Mouse (Mus musculus) heart, embryonic 16.5 days (tissue): ENCODE measurements around the gene Clasp1. TPM values are rescaled to one million over a fixed set of nuclear protein-coding genes. Genes with fewer than 3 reads are reported as not detected.

Experiments
- ATAC-seq: fragments of 200-750 bp; cut with Nextera tagmentation; replicated peaks from 2 replicates; pipeline ENCODE4 v1.8.0; 2017; ENCODE audit warnings: moderate number of reproducible peaks; ENCODE audit not compliant: insufficient read depth, low FRiP score; ENCODE audit errors: extremely low read depth
- H3K27ac ChIP-seq: fragments of 300-500 bp; sonication (generic); 2 replicates; pipeline ENCODE4 v1.5.1; 2014; ENCODE audit warnings: mild to moderate bottlenecking, low read length, control low read depth, moderate library complexity
- H3K27me3 ChIP-seq: fragments of 300-500 bp; sonication (generic); 2 replicates; pipeline ENCODE4 v1.6.1; 2014; ENCODE audit warnings: low read length, mixed read lengths; ENCODE audit not compliant: control insufficient read depth, insufficient read depth
- H3K36me3 ChIP-seq: fragments of 300-500 bp; sonication (generic); 2 replicates; pipeline ENCODE4 v1.6.1; 2014; ENCODE audit not compliant: control insufficient read depth, insufficient read depth
- H3K4me1 ChIP-seq: fragments of 300-500 bp; sonication (generic); 2 replicates; pipeline ENCODE4 v1.6.1; 2014; ENCODE audit warnings: low read length, mixed read lengths; ENCODE audit not compliant: control insufficient read depth, insufficient read depth
- H3K4me2 ChIP-seq: fragments of 300-500 bp; sonication (generic); 2 replicates; pipeline ENCODE4 v1.6.1; 2014; ENCODE audit warnings: low read depth, mild to moderate bottlenecking, control low read depth, low read length
- H3K4me3 ChIP-seq: fragments of 300-500 bp; sonication (generic); 2 replicates; pipeline ENCODE4 v1.5.1; 2014; ENCODE audit warnings: mild to moderate bottlenecking, control low read depth, low read length
- H3K9ac ChIP-seq: fragments of 300-500 bp; sonication (generic); 2 replicates; pipeline ENCODE4 v1.6.1; 2014; ENCODE audit warnings: low read length, control low read depth
- H3K9me3 ChIP-seq: fragments of 300-500 bp; sonication (generic); replicated peaks from 2 replicates; pipeline ENCODE4 v1.6.1; 2016; ENCODE audit warnings: low read length; ENCODE audit not compliant: control insufficient read depth
- WGBS: fragments of 180-500 bp; shearing (Covaris S2); extraction: QIAGEN DNeasy Blood & Tissue Kit; methylation state at CpG from one replicate; pipeline ENCODE4 v1.1.7; 2014; 5-methylcytosine and 5-hydroxymethylcytosine counted together
- polyA plus RNA-seq: library from polyadenylated mRNA; unstranded; fragments of >200 nt; fragmentation: Nextera tagmentation; extraction: Ambion mirVana; gene quantifications from 2 replicates; pipeline ENCODE4 v1.2.1, GENCODE M21; 2015

Gene Clasp1
- polyA plus RNA-seq, 1 experiment from 2014 or later, result 86.8 TPM

DNA sequence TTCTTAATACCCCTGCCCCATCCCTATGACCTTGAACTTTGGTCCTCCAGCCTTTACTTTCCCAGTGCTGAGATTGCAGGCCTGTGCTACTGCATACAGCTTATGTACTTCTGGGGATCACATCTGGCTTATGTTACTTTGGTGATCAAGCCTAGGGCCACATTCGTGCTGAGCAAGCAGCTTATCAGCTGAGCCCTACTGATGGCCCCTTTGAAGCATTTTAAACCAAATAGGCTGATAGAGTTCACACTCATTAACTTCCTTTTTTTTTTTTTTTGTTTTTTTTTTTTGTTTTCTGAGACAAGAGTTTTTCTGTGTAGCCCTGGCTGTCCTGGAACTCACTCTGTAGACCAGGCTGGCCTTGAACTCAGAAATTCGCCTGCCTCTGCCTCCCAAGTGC, 164.2 kb downstream of the Clasp1 start:
- H3K36me3 ChIP-seq, result peaks cover 75% of the 10 kb centered on the region
- no peak overlapping the region for H3K4me3 ChIP-seq
- no peak overlapping the region for H3K27ac ChIP-seq
- no peaks in the 10 kb centered on the region for H3K9me3 ChIP-seq
- ATAC-seq, result no peak
- no peak overlapping the region for H3K4me2 ChIP-seq
- no peak overlapping the region for H3K9ac ChIP-seq
- H3K4me1 ChIP-seq, result no peaks in the 10 kb centered on the region
- 70% methylated on average over 2 of the region's 2 CpGs for WGBS
- H3K27me3 ChIP-seq, result no peaks in the 10 kb centered on the region

DNA sequence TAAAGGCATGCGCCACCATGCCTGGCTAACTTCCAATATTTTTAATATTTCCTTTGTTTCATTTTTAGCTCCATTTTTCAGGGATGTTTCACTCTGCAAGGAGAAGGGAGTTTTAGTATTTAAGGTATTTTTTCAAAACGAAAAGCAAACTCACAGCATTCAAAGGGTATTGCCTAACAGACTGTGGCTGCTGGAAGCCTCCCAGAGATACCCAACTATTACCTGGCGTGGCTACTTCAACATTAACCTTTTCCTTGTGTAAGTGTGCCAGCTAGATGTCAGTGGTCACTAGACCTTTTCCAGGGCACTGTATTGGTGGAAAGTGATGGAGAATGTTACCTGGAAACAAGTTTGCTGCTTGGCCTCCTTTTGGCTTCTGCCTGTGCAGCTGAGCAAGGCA, 164.6 kb downstream of the Clasp1 start:
- H3K36me3 ChIP-seq, result peaks cover 74% of the 10 kb centered on the region
- WGBS, result 87% methylated on average over 3 of the region's 3 CpGs
- no peak overlapping the region for H3K27ac ChIP-seq
- no peaks in the 10 kb centered on the region for H3K27me3 ChIP-seq
- no peak overlapping the region for H3K9ac ChIP-seq
- H3K4me1 ChIP-seq, result no peaks in the 10 kb centered on the region
- no peak overlapping the region for H3K4me2 ChIP-seq
- no peaks in the 10 kb centered on the region for H3K9me3 ChIP-seq
- no peak overlapping the region for H3K4me3 ChIP-seq
- no peak for ATAC-seq

DNA sequence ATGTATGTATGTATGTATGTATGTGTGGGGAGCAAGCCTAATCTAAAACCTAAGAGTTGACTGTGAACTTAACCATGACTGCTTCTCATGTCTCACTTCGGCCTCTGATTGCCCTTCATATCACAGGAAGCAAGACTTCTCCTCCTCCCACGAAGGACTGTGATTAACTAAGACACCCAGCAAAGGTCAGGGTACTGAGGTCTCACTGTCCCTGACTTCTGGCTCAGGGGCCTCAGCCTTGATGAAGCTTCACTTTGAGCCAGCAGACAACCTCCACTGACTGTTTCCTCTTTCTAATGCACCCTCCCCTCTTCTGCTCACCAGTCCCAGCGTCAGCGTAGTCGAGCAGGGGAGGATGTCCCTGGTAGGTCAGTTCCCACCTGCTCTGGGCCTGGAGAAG, 166.1 kb downstream of the Clasp1 start:
- no peak overlapping the region for H3K9ac ChIP-seq
- no peaks in the 10 kb centered on the region for H3K4me1 ChIP-seq
- ATAC-seq, result no peak
- H3K36me3 ChIP-seq, result peaks cover 63% of the 10 kb centered on the region
- H3K9me3 ChIP-seq, result no peaks in the 10 kb centered on the region
- no peaks in the 10 kb centered on the region for H3K27me3 ChIP-seq
- no peak overlapping the region for H3K4me3 ChIP-seq
- no peak overlapping the region for H3K4me2 ChIP-seq
- WGBS, result 68% methylated on average over 5 of the region's 5 CpGs
- no peak overlapping the region for H3K27ac ChIP-seq

GRCm38 (mm10) chr1:118559716-118560115, 170.9 kb downstream of the Clasp1 start:
- no peak overlapping the region for H3K27ac ChIP-seq
- H3K4me1 ChIP-seq, result no peaks in the 10 kb centered on the region
- H3K9ac ChIP-seq, result no peak overlapping the region
- peaks cover 66% of the 10 kb centered on the region for H3K36me3 ChIP-seq
- H3K4me2 ChIP-seq, result no peak overlapping the region
- ATAC-seq, result no peak
- 81% methylated on average over 2 of the region's 2 CpGs for WGBS
- H3K27me3 ChIP-seq, result no peaks in the 10 kb centered on the region
- no peak overlapping the region for H3K4me3 ChIP-seq
- H3K9me3 ChIP-seq, result no peaks in the 10 kb centered on the region

- H3K36me3 ChIP-seq, result peaks cover 81% of the 10 kb centered on the region
- no peak for ATAC-seq
- no peaks in the 10 kb centered on the region for H3K27me3 ChIP-seq
Observed at GRCm38 (mm10) chr1:118564561-118564960, 175.7 kb downstream of the Clasp1 start.

DNA sequence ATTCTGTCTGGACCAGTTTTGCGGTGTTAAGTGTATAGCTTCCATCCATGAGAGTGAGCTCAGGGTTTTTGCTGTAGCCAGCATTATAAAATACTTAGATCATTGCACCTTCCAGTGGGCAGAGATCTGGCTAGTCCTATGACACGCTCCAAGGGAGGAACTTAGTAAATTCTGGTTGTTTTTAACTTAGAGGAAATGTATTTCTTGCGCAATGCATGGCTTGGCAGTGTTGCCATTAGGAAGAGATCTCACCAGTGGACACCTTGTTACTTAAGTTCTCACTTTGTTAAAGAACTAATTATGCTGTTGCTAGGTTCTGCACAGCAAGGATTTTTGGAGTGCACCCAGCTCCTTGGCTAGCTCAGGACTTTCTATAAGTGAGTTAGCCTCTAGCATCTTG, 178.8 kb downstream of the Clasp1 start:
- H3K4me1 ChIP-seq, result no peaks in the 10 kb centered on the region; the same call in 1 of the 2 replicates

More at GRCm38 (mm10) chr1:118564561-118564960, 175.7 kb downstream of the Clasp1 start:
- Histone ChIP-seq H3K27ac (no peak overlapping the region), H3K4me2 (no peak overlapping the region), H3K4me1 (no peaks in the 10 kb centered on the region; the same call in 1 of the 2 replicates), H3K9me3 (no peaks in the 10 kb centered on the region), H3K4me3 (no peak overlapping the region), H3K9ac (no peak overlapping the region)

GRCm38 (mm10) chr1:118580174-118580702, 191.4 kb downstream of the Clasp1 start:
- no peak overlapping the region for H3K9ac ChIP-seq
- no peak overlapping the region for H3K4me3 ChIP-seq
- ATAC-seq, result no peak
- peaks cover 53% of the 10 kb centered on the region for H3K36me3 ChIP-seq
- no peak overlapping the region for H3K27ac ChIP-seq
- H3K27me3 ChIP-seq, result no peaks in the 10 kb centered on the region
- 91% methylated on average over 2 of the region's 2 CpGs for WGBS
- H3K4me1 ChIP-seq, result no peaks in the 10 kb centered on the region
- H3K9me3 ChIP-seq, result no peaks in the 10 kb centered on the region
- no peak overlapping the region for H3K4me2 ChIP-seq

More for the DNA sequence above, 178.8 kb downstream of the Clasp1 start:
- no peak for ATAC-seq
- Histone ChIP-seq H3K9ac (no peak overlapping the region), H3K9me3 (no peaks in the 10 kb centered on the region), H3K4me2 (no peak overlapping the region), H3K36me3 (peaks cover 80% of the 10 kb centered on the region), H3K27ac (no peak overlapping the region), H3K27me3 (no peaks in the 10 kb centered on the region), H3K4me3 (no peak overlapping the region)
- 91% methylated on average over 3 of the region's 3 CpGs for WGBS

DNA sequence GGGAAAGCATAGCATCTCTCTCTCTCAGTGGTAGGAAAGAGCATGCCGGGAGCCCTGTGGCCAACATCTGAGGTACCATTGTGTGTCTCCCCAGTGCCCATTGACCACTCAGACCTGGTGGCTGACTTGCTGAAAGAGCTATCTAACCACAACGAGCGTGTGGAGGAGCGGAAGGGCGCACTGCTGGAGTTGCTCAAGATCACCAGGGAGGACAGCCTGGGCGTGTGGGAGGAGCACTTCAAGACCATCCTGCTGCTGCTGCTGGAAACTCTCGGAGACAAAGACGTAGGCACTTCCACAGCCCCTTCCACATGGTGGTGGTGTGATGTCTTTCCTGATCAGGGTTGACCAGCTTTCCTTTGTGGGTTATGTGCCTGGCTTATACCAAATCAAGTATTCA, 192.3 kb downstream of the Clasp1 start:
- H3K27ac ChIP-seq, result no peak overlapping the region

DNA sequence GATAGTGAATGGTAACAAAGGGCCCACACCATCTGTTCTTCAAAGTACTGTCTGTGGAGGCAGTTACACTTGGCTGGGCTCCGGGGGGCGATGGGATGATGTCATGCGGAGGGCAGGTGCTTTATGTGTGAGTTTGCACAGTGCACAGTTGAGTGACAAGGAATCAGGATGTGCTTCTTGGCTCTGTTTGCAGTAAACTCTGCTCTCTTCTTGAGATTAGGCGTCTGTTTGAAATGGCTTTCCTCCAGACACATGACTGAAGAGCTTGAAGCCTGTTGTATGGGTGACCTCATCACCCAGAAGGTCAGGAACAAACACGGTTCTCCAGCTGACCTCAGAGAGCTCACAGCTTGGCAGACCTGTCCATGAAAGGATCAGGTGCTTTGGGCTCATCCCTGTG, 200.9 kb downstream of the Clasp1 start:
- Histone ChIP-seq H3K9me3 (no peaks in the 10 kb centered on the region), H3K27me3 (no peaks in the 10 kb centered on the region), H3K4me3 (no peak overlapping the region), H3K4me1 (peaks cover 17% of the 10 kb centered on the region), H3K9ac (no peak overlapping the region), H3K27ac (no peak overlapping the region), H3K4me2 (no peak overlapping the region), H3K36me3 (peaks cover 40% of the 10 kb centered on the region)
- WGBS, result 61% methylated on average over 5 of the region's 5 CpGs
- ATAC-seq, result peak; percentile 61

More for the DNA sequence above, 192.3 kb downstream of the Clasp1 start:
- Histone ChIP-seq H3K27me3 (no peaks in the 10 kb centered on the region), H3K4me3 (no peak overlapping the region), H3K4me2 (no peak overlapping the region), H3K36me3 (peaks cover 44% of the 10 kb centered on the region), H3K4me1 (no peaks in the 10 kb centered on the region), H3K9me3 (no peaks in the 10 kb centered on the region), H3K9ac (no peak overlapping the region)
- ATAC-seq, result no peak
- WGBS, result 81% methylated on average over 8 of the region's 8 CpGs
